Comparison of ENCODE assay signal across 19 mouse cellular contexts in genomic region chr9:74979866-74980265, GRCm38 (mm10). TPM values are rescaled to one million over a fixed set of nuclear protein-coding genes. Genes with fewer than 3 reads are reported as not detected.
DNase-seq lines count a peak whose midpoint lies in the region; ATAC-seq and TF ChIP-seq lines count a peak whose summit lies in the region.
"Had no signal": no experiment of that assay in that cellular context is flagged by ENCODE, and none has a peak within 500 bp of the region (broad histone marks: within the 10 kb centered on the region; RNA-seq: fewer than 3 reads in every experiment).

No protein-coding gene starts in this region.

- peak; percentile 38 for DNase-seq in cerebellum, adult 9-11 months
- DNase-seq in cerebellum, postnatal 14 days: no peak
- DNase-seq in heart, postnatal 0 days (ENCODE audit: low spot score): no peak
- DNase-seq in heart, postnatal 14 days: no peak
- DNase-seq in spleen, postnatal 14 days (ENCODE audit: low spot score in 2 of 2): no peak
- DNase-seq: B cell, adult 2 months; cerebellum, postnatal 36 days; forebrain, postnatal 0 days; heart, postnatal 4 days; right cerebral cortex, adult 18-20 months; thymus, postnatal 14 days had no signal

- no peak overlapping the region for H3K4me2 ChIP-seq in heart, postnatal 0 days (ENCODE audit: low read depth, low read length)
- H3K4me2 ChIP-seq in neural tube, embryonic 13.5 days: no peak overlapping the region
- H3K4me2 ChIP-seq in neural tube, embryonic 15.5 days: no peak overlapping the region
- H3K4me2 ChIP-seq: embryonic facial prominence, embryonic 15.5 days; limb, embryonic 15.5 days; liver, embryonic 15.5 days had no signal

- ATAC-seq in heart, postnatal 0 days (ENCODE audit: insufficient read depth, low read depth): no peak
- no peak for ATAC-seq in neural tube, embryonic 13.5 days (ENCODE audit: low read depth)
- ATAC-seq in neural tube, embryonic 15.5 days (ENCODE audit: low FRiP score): no peak
- ATAC-seq in megakaryocyte-erythroid progenitor cell, adult 5-6 weeks (replicated peaks; ENCODE audit: low FRiP score, low TSS enrichment, poor library complexity, severe bottlenecking): no peak
- ATAC-seq: forebrain, postnatal 0 days; intestine, postnatal 0 days had no signal

- no peak overlapping the region for H3K9ac ChIP-seq in heart, postnatal 0 days (replicated peaks; ENCODE audit: low read depth, low read length)
- H3K9ac ChIP-seq in neural tube, embryonic 13.5 days: peak overlapping the region; percentile 17; the same call in 1 of the 2 replicates
- no peak overlapping the region for H3K9ac ChIP-seq in neural tube, embryonic 15.5 days (replicated peaks)
- H3K9ac ChIP-seq: embryonic facial prominence, embryonic 15.5 days; forebrain, postnatal 0 days; hindbrain, embryonic 15.5 days; limb, embryonic 15.5 days; liver, embryonic 15.5 days had no signal

- H3K4me3 ChIP-seq in heart, postnatal 0 days (ENCODE audit: low read depth, low read length): no peak overlapping the region
- no peak overlapping the region for H3K4me3 ChIP-seq in neural tube, embryonic 13.5 days
- H3K4me3 ChIP-seq in neural tube, embryonic 15.5 days (replicated peaks): no peak overlapping the region
- H3K4me3 ChIP-seq: embryonic facial prominence, embryonic 15.5 days; hindbrain, embryonic 15.5 days; limb, embryonic 15.5 days; liver, embryonic 15.5 days had no signal

- intact Hi-C loops in heart, postnatal 14 days (cut with DNase I): loop anchor here (10.0 kb wide), 1 partner anchor 425 kb away; no protein-coding TSS in a partner anchor

- TF ChIP-seq CTCF in heart, postnatal 0 days (IDR thresholded peaks at IDR 0.05; ENCODE audit: low read depth): no peak

- 75% methylated on average over 1 of the region's 1 CpGs for WGBS in heart, postnatal 0 days
- 83% methylated on average over 1 of the region's 1 CpGs for WGBS in neural tube, embryonic 13.5 days
- WGBS in neural tube, embryonic 15.5 days: 77% methylated on average over 1 of the region's 1 CpGs

- no peak for TF ChIP-seq EP300 in heart, postnatal 0 days (IDR thresholded peaks at IDR 0.05; ENCODE audit: low read depth)

- no peaks in the 10 kb centered on the region for H3K9me3 ChIP-seq in heart, postnatal 0 days (replicated peaks; ENCODE audit: control insufficient read depth, low read length)
- no peaks in the 10 kb centered on the region for H3K9me3 ChIP-seq in neural tube, embryonic 13.5 days
- H3K9me3 ChIP-seq in neural tube, embryonic 15.5 days (replicated peaks): no peaks in the 10 kb centered on the region
- H3K9me3 ChIP-seq: embryonic facial prominence, embryonic 15.5 days; hindbrain, embryonic 15.5 days; limb, embryonic 15.5 days; liver, embryonic 15.5 days had no signal

- no peaks in the 10 kb centered on the region for H3K36me3 ChIP-seq in heart, postnatal 0 days (replicated peaks; ENCODE audit: control insufficient read depth, insufficient read depth, low read length)
- 0 out of 2 replicates have a peak, but pooled peaks cover 7% of the 10 kb centered on the region for H3K36me3 ChIP-seq in neural tube, embryonic 13.5 days
- no peaks in the 10 kb centered on the region for H3K36me3 ChIP-seq in neural tube, embryonic 15.5 days
- H3K36me3 ChIP-seq: embryonic facial prominence, embryonic 15.5 days; hindbrain, embryonic 15.5 days; limb, embryonic 15.5 days; liver, embryonic 15.5 days had no signal

- peak overlapping the region; percentile 25; the same call in 1 of the 2 replicates for H3K27ac ChIP-seq in heart, postnatal 0 days (ENCODE audit: low read depth)
- H3K27ac ChIP-seq in neural tube, embryonic 13.5 days (replicated peaks): no peak overlapping the region
- H3K27ac ChIP-seq in neural tube, embryonic 15.5 days (replicated peaks): no peak overlapping the region
- H3K27ac ChIP-seq: embryonic facial prominence, embryonic 15.5 days; hindbrain, embryonic 15.5 days; limb, embryonic 15.5 days; liver, embryonic 15.5 days had no signal

- H3K4me1 ChIP-seq in heart, postnatal 0 days (ENCODE audit: control insufficient read depth, insufficient read depth): peaks cover 27% of the 10 kb centered on the region
- peaks cover 54% of the 10 kb centered on the region for H3K4me1 ChIP-seq in neural tube, embryonic 13.5 days (replicated peaks)
- peaks cover 44% of the 10 kb centered on the region for H3K4me1 ChIP-seq in neural tube, embryonic 15.5 days

- H3K27me3 ChIP-seq in heart, postnatal 0 days (ENCODE audit: control insufficient read depth, insufficient read depth, low read length): no peaks in the 10 kb centered on the region
- no peaks in the 10 kb centered on the region for H3K27me3 ChIP-seq in neural tube, embryonic 13.5 days
- no peaks in the 10 kb centered on the region for H3K27me3 ChIP-seq in neural tube, embryonic 15.5 days (replicated peaks)
- H3K27me3 ChIP-seq: embryonic facial prominence, embryonic 15.5 days; hindbrain, embryonic 15.5 days; limb, embryonic 15.5 days; liver, embryonic 15.5 days had no signal

RNA-seq across cellular contexts. Expression of gene Fam214a, which starts 27.2 kb away (rescaled TPM):
- 14.4 and 20.8 TPM in 2 replicates for total RNA-seq in heart, postnatal 0 days (2014; rRNA removed; ENCODE audit: low replicate concordance)
- 12.4 and 13.3 TPM in 2 replicates for polyA plus RNA-seq in heart, postnatal 0 days (2015; fragmentation: Nextera tagmentation; extraction: Ambion mirVana)
- 10 to 100 TPM; 26.7 to 36.3 TPM for total RNA-seq in heart, postnatal 14 days (2021)
- polyA plus RNA-seq in neural tube, embryonic 13.5 days (2015; fragmentation: Nextera tagmentation; extraction: Ambion mirVana): 24.8 and 27.0 TPM in 2 replicates
- polyA plus RNA-seq in neural tube, embryonic 15.5 days (2015; fragmentation: Nextera tagmentation; extraction: Ambion mirVana): 17.3 and 19.2 TPM in 2 replicates
- total RNA-seq in megakaryocyte-erythroid progenitor cell, adult 5-6 weeks (2014; fragmentation: Nextera tagmentation): 2.6 and 9.3 TPM in 2 replicates
- 5.7 and 6.3 TPM in 2 replicates for total RNA-seq in megakaryocyte-erythroid progenitor cell, adult 5-6 weeks (2017)

RNA-seq across cellular contexts. Expression of gene Arpp19, which starts 57.5 kb away (rescaled TPM):
- total RNA-seq in heart, postnatal 0 days (2014; rRNA removed; ENCODE audit: low replicate concordance): 24.3 and 44.3 TPM in 2 replicates
- polyA plus RNA-seq in heart, postnatal 0 days (2015; fragmentation: Nextera tagmentation; extraction: Ambion mirVana): 229 and 244 TPM in 2 replicates
- 100 to 1,000 TPM; 134 to 143 TPM for total RNA-seq in heart, postnatal 14 days (2021)
- 228 and 239 TPM in 2 replicates for polyA plus RNA-seq in neural tube, embryonic 13.5 days (2015; fragmentation: Nextera tagmentation; extraction: Ambion mirVana)
- polyA plus RNA-seq in neural tube, embryonic 15.5 days (2015; fragmentation: Nextera tagmentation; extraction: Ambion mirVana): 202 and 222 TPM in 2 replicates
- total RNA-seq in megakaryocyte-erythroid progenitor cell, adult 5-6 weeks (2014; fragmentation: Nextera tagmentation): 180 and 239 TPM in 2 replicates
- 112 and 152 TPM in 2 replicates for total RNA-seq in megakaryocyte-erythroid progenitor cell, adult 5-6 weeks (2017)
